Mouse (Mus musculus) cerebellum, postnatal 10 days (tissue): Measurements from ENCODE around the gene Ddit4.

ENCODE experiments used
- DNase-seq, 2 experiments: peaks; one replicate each; pipeline ENCODE4 v3.0.0; 2021; ENCODE audit warnings: mixed read lengths in 2 of 2

Gene Ddit4

GRCm38 (mm10) chr10:59971813-59972212 lies 20.2 kb upstream of the Ddit4 start:
- no peak for DNase-seq

GRCm38 (mm10) chr10:59970450-59971062 lies 18.9 kb upstream of the Ddit4 start:
- no peak for DNase-seq

DNA sequence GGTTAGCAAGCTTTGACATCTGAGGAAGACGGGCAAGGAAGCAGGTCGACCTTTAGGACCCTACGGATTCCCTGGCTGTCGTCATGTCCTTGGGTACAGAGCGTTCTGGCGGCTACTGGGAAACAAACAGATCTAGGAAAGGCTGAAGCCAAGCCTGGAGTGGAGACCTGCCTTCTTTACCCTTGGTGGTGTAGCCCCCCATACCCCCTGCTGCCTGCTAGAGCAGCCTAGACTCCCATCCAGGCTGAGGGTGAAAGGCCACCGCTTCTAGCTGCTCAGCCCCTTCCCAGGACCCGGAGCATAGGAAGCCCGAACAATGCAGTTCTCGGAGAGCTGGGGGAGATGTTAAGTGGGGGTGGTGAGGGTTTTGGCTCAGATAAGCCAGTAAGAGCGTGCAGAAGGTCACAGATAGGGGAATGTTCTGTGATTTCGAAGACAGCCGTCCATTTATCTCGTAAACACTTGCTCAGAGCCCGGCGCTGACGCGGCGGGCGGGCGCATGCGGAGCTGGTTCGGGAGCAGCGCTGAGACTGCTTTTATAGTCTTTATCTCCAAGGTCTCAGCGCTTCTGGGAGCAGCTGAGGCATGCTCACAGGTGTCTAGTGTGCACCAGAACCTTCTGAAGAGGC lies 18.3 kb upstream of the Ddit4 start:
- peak; percentile 82 to 86 for DNase-seq

GRCm38 (mm10) chr10:59967309-59967942 lies 15.8 kb upstream of the Ddit4 start:
- DNase-seq: peak; percentile 75 to 76

DNA sequence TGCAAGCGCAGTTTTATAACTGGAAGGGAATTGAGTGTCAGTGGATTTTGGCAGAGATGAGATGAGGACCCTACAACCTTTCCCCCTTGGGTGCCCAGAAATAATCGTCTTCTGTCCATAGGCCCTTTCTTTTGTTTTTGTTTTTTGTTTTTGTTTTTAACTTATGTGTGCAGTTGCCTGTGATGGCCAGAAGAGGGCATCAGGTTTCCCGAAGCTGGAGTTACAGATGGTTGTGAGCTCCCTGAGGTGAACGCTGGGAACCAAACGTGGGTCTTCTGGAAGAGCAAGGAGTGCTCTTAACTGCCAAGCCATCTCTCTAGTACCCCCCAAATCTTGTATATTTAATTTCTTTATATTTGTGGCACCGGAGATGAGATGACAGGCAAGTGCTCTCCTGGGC lies 15.1 kb upstream of the Ddit4 start:
- no peak for DNase-seq

- no peak for DNase-seq
Observed at GRCm38 (mm10) chr10:59965788-59966187, 14.2 kb upstream of the Ddit4 start.

- no peak for DNase-seq
Observed at GRCm38 (mm10) chr10:59965362-59965695, 13.7 kb upstream of the Ddit4 start.

DNA sequence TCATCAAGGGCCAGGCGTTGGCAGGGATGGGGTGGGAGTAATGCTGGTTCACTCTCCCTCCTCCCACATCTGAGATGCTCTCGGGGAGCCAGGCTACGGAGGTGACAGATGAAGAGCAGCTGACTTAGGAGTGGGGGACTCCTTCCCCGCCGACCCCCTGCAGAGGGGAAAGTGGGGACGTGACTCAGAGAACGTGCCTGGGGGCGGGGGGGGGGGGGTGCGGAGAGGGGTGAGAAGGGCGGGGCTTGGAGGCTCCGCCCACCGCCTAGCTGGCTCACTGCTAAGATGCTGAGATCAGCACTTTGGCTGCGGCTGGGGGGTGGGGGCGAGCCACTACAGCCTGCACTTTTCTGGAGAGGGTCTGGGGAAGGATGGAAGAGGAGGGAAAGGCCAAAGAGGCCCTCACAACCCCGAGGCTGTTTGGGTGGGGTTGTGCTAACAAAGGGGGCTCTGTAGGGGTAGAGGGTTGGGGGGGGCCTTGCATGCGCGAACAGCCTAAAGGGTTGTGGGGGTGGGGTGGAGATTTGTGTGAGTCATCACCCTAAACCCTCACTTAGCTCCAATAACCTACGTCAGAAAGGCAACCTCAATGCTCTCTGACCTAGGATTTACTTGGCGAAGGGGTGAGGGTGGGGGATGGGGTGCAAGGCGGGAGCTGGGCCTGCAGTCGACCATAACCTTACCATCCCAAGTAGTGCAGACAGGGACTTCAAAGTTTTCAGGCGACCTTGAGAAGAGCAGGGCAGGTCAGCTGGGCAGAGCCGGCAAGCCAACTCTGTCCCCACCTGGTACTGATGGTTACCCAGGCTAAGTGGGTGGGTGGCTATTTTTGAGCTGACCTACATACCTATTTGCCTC lies 13.1 kb upstream of the Ddit4 start:
- peak; percentile 69 to 70 for DNase-seq

DNA sequence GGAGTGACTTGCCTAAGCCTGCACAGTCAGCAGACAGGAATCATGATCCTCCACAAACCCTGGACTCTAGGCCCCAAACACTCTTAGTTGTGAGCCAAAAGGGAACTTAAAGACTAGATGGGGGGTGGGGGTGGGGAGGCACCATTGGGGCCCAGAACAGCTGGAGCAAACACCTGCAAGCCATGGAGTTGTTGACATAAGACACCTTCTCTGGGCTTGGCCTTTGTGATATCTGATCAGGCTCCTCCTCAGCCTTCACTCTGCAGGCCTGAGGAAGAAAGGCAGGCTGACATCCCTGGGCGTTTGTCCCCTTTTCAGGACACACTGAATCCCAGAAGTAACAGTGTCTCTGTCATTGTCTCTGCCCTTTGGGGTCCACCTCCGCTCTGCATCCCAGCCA lies 12.0 kb upstream of the Ddit4 start:
- DNase-seq: no peak

- DNase-seq: no peak
Observed at GRCm38 (mm10) chr10:59959517-59959916, 7.9 kb upstream of the Ddit4 start.

DNA sequence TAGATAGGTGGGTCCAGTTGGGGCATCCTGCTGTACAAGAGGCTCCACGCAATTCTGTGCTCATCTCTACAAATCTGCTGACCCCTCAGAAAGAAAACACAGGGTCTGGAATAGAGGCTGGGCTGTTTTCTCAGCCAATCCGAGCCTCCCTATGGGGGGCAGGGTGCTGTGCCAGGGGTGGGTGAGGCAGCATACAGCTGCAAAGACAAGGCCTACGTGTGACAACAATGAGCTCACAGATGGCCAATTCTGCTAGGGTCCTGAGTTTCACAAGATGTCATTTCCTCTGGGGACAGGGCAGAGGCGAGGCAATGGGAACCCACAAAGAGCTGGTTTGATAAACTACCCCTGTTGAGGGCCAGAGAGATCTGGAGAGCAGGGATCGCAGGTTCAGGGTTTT lies 6.8 kb upstream of the Ddit4 start:
- DNase-seq: peak; percentile 53 to 66

- DNase-seq: peak; percentile 61 to 62
Observed at GRCm38 (mm10) chr10:59957171-59958149, 5.8 kb upstream of the Ddit4 start.

DNA sequence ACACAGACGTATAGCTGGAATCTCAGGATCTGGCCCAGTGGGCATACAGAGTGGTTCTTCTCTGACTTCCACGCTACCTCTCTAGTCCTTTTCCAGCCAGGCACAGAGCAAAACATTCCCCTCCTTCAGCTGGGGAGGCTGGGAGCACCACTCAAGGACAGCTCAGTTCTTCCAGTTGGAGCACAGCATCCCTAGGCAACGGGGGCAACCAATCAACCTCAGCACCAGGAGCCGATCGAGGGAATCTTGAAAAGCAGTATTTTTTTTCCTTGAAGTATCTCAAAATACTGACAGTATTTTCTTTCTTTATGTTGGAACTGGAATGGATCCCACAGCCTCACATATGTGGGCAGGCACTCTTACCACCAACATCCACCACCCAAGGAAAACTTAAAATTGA lies 5.0 kb upstream of the Ddit4 start:
- no peak for DNase-seq

GRCm38 (mm10) chr10:59953564-59954039 lies 2.0 kb upstream of the Ddit4 start:
- no peak for DNase-seq

DNA sequence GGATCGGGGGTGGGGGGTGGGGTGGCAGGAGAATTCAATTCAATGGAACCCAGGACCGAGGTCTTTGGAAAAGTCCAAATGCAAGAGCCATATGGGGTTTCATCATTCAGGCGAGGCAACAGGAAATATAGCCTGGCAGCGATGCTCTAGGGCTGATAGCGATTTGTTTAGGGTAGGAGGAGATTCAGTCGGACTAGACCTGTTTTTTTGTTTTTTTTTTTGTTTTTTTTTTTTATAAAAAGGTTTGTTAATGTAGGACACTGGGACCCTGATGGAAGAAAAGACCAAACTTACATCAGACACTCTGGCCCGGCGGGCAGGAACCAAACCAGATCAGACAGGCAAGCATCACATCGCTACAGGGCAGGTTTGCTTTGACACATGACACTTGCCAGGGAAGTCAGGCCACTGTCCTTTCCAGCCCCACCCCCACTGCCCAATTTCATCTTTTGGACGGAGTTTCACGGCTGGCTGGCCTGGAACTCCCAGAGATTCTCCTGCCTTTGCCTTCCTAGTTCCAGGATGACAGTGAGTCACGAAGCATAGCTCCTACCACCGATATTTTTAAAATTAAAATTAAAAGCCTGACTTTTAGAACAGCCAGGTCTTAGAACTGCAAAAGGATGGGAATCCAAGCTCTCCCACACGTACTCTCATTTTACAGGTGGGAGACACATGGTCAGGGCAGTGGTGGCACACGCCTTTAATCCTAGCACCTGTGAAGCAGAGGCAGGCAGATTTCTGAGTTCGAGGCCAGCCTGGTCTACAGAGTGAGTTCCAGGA lies 1.3 kb upstream of the Ddit4 start:
- DNase-seq: peak; percentile 82 to 84

- peak; percentile 84 to 85 for DNase-seq
Observed at GRCm38 (mm10) chr10:59952152-59952780, 632 bp upstream of the Ddit4 start.

- peak; percentile 93 for DNase-seq
Observed at GRCm38 (mm10) chr10:59950716-59951191, 880 bp downstream of the Ddit4 start.

DNA sequence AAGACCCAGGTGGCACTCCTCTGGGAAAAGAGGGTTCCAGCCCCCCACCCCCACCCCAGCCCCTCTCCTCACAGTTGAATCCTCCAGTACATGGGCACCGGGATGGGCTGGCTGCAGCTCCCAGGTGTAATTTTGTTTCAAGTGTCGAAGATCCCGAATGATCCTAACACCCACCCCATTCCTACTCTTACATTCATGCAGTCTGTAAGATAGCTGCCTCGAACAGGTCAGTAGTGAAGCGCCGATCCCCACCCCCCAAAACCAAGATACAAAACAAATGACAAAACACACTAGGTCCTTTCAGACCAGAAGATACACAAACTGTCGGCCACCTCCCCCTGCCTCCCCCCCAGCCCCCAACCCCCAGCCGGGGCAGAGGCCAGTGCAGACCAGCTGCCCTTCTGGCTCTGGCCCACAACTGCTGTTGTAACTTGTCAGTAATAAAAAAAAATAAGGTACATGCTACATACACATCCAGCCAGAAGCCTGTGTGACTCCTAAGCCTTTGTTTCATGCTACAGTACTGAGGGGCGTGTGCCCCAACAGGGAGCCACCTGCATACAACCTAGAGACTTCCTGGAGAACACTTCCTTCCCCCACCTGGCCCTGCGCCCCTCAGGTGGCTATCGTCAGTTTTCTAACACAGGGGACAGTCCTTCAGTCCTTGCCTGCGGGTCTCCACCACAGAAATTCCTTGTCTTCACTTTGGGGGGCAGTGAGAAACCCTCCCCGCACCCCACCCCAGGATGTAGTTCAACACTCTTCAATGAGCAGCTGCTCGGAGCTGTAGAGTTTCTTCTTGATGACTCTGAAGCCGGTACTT lies 1.6 kb downstream of the Ddit4 start:
- peak; percentile 59 to 66 for DNase-seq

DNA sequence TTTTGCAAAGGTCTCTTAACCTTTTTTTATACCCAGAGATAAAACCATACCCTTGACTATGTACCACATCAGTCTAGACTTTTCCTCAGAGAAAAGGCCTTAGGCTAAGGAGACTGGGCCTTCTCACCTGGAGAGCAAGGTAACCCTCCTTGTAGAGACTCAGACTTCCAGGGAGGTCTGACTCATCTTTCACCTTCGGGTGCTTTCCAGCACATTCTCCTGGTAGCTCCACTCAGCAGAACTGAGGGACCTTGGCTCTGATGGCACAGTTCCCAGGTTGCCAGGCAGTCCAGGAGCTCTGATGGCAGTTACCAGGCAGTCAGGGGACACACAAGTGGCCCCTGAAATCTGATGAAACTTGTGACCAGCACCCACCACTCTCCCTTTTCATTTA lies 2.4 kb downstream of the Ddit4 start:
- DNase-seq: peak; percentile 59 to 60
